Mouse (Mus musculus) liver, embryonic 15.5 days (tissue): ENCODE measurements around the gene Hrasls5. TPM values are rescaled to one million over a fixed set of nuclear protein-coding genes. Genes with fewer than 3 reads are reported as not detected.

Experiments
- ATAC-seq: fragments of 200-750 bp; cut with Nextera tagmentation; 2 replicates; pipeline ENCODE4 v1.8.0; 2017; ENCODE audit warnings: moderate number of reproducible peaks, mild to moderate bottlenecking, moderate library complexity; ENCODE audit not compliant: insufficient read depth
- H3K27ac ChIP-seq: fragments of 300-500 bp; sonication (generic); replicated peaks from 2 replicates; pipeline ENCODE4 v1.5.1; 2015; ENCODE audit warnings: mild to moderate bottlenecking, inconsistent platforms
- H3K27me3 ChIP-seq: fragments of 300-500 bp; sonication (generic); 2 replicates; pipeline ENCODE4 v1.6.1; 2015; ENCODE audit warnings: mild to moderate bottlenecking, inconsistent platforms
- H3K36me3 ChIP-seq: fragments of 300-500 bp; sonication (generic); replicated peaks from 2 replicates; pipeline ENCODE4 v1.6.1; 2015; ENCODE audit warnings: moderate library complexity, mild to moderate bottlenecking, inconsistent platforms
- H3K4me1 ChIP-seq: fragments of 300-500 bp; sonication (generic); replicated peaks from 2 replicates; pipeline ENCODE4 v1.6.1; 2015; ENCODE audit warnings: inconsistent platforms
- H3K4me2 ChIP-seq: fragments of 300-500 bp; sonication (generic); 2 replicates; pipeline ENCODE4 v1.6.1; 2015; ENCODE audit warnings: moderate library complexity, mild to moderate bottlenecking, inconsistent platforms
- H3K4me3 ChIP-seq: fragments of 300-500 bp; sonication (generic); replicated peaks from 2 replicates; pipeline ENCODE4 v1.5.1; 2015; ENCODE audit warnings: mild to moderate bottlenecking, inconsistent platforms
- H3K9ac ChIP-seq: fragments of 300-500 bp; sonication (generic); 2 replicates; pipeline ENCODE4 v1.6.1; 2015; ENCODE audit warnings: moderate library complexity, mild to moderate bottlenecking, inconsistent platforms
- H3K9me3 ChIP-seq: fragments of 300-500 bp; sonication (generic); replicated peaks from 2 replicates; pipeline ENCODE4 v1.6.1; 2016; ENCODE audit warnings: inconsistent platforms
- WGBS: fragments of 180-500 bp; shearing (Covaris S2); methylation state at CpG from one replicate; pipeline ENCODE4 v1.1.7; 2015; ENCODE audit warnings: mixed read lengths; ENCODE audit not compliant: insufficient replicate concordance; 5-methylcytosine and 5-hydroxymethylcytosine counted together
- polyA plus RNA-seq: library from polyadenylated mRNA; unstranded; fragments of >200 nt; fragmentation: Nextera tagmentation; extraction: Ambion mirVana; gene quantifications from 2 replicates; pipeline ENCODE4 v1.2.1, GENCODE M21; 2015

The Hrasls5 gene
- polyA plus RNA-seq, 1 experiment from 2014 or later, result not detected

GRCm38 (mm10) chr19:7606801-7607689 lies 5.3 kb upstream of the Hrasls5 start, which contains the start of gene Lgals12:
Gene Lgals12 (minus strand): TSS chr19:7607193.
- ATAC-seq, result no peak
- no peak within 1 kb of the TSS for H3K9ac ChIP-seq
- no peaks in the 10 kb centered on the region for H3K36me3 ChIP-seq
- H3K4me3 ChIP-seq, result no peak within 1 kb of the TSS
- H3K27me3 ChIP-seq, result peaks cover 44% of the 10 kb centered on the region
- H3K4me2 ChIP-seq, result peak within 1 kb of the TSS; percentile 46
- H3K4me1 ChIP-seq, result peaks cover 7% of the 10 kb centered on the region
- H3K27ac ChIP-seq, result no peak within 1 kb of the TSS
- no peaks in the 10 kb centered on the region for H3K9me3 ChIP-seq
- 10% methylated on average over 15 of the region's 15 CpGs for WGBS

DNA sequence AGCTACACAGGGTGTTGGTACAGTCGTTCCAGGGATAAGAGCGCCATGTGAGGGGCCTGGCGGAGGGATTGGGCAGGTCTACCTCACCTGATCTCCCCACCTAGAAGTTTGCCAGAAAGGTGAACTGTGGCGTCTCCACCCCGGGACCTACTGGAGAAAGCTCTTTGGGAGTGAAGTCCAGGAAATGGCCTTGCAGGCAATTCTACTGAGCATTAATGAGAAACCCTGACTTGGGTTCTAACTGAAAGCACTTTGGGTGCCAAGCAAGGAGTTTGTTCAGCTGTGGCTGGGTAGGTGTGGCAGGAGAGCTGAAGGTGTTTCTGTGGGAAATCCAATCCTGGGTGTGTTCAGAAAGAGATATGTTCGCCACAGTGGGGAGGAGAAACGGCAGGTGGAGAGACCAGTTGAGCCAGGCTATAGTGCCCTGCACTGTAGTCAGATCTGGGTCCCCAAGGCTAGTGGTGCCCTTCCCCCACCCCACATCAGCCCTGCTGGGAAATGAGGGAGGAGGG lies 4.6 kb upstream of the Hrasls5 start:
- Histone ChIP-seq H3K9ac (no peak overlapping the region), H3K4me1 (peaks cover 7% of the 10 kb centered on the region), H3K27me3 (peaks cover 51% of the 10 kb centered on the region), H3K27ac (no peak overlapping the region), H3K4me2 (no peak overlapping the region), H3K36me3 (no peaks in the 10 kb centered on the region), H3K4me3 (no peak overlapping the region), H3K9me3 (no peaks in the 10 kb centered on the region)
- WGBS, result 54% methylated on average over 7 of the region's 7 CpGs
- ATAC-seq, result no peak

GRCm38 (mm10) chr19:7613151-7613550 lies 810 bp downstream of the Hrasls5 start:
- Histone ChIP-seq H3K4me1 (no peaks in the 10 kb centered on the region; the same call in 1 of the 2 replicates), H3K4me3 (no peak overlapping the region)
- 70% methylated on average over 7 of the region's 7 CpGs for WGBS

DNA sequence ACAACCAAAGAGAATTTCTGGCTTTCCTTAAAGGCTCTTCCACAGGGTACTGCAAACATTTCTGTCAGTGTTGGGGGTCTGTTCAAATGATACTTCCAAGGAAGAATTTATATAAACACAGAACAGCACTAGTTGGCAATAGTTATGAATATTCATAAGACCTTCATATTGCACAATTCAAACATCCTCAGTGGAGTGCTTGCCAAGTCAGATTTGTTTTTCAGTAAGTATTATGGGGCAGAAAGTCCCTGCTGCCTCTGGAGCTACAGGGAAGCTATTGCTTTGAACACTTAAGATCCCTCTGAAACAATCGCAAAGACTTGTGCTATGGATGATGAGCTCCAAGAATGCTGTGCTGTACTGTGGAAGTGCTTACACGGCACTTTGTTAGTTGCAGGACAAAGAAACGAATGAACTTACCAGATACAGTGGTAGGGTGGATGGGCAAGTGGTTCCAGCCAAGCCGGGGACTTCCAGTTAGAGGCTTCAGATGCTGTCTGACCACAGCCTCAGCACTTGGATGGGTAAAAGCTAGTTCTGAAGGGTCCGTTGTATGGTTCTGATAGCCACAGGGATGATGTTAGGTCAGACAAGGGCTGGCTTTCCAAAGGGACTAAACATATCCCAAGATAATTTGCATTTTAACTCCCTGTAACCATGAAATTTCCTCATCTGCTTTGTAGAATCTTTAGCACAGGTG lies 4.0 kb downstream of the Hrasls5 start:
- Histone ChIP-seq H3K9ac (no peak overlapping the region), H3K4me2 (no peak overlapping the region), H3K36me3 (no peaks in the 10 kb centered on the region), H3K4me1 (no peaks in the 10 kb centered on the region; the same call in 1 of the 2 replicates), H3K27me3 (peaks cover 30% of the 10 kb centered on the region), H3K27ac (no peak overlapping the region), H3K9me3 (no peaks in the 10 kb centered on the region), H3K4me3 (no peak overlapping the region)
- 65% methylated on average over 5 of the region's 5 CpGs for WGBS
- ATAC-seq, result no peak

More at GRCm38 (mm10) chr19:7613151-7613550, 810 bp downstream of the Hrasls5 start:
- Histone ChIP-seq H3K9ac (no peak overlapping the region), H3K27ac (no peak overlapping the region), H3K27me3 (peaks cover 44% of the 10 kb centered on the region), H3K4me2 (no peak overlapping the region), H3K9me3 (no peaks in the 10 kb centered on the region), H3K36me3 (no peaks in the 10 kb centered on the region)
- ATAC-seq, result no peak

- Histone ChIP-seq H3K9me3 (no peaks in the 10 kb centered on the region), H3K27me3 (peaks cover 23% of the 10 kb centered on the region), H3K4me3 (no peak overlapping the region), H3K4me2 (no peak overlapping the region), H3K36me3 (no peaks in the 10 kb centered on the region), H3K27ac (no peak overlapping the region), H3K4me1 (no peaks in the 10 kb centered on the region; the same call in 1 of the 2 replicates), H3K9ac (no peak overlapping the region)
- 55% methylated on average over 3 of the region's 3 CpGs for WGBS
- ATAC-seq, result no peak
These were observed 4.7 kb downstream of the Hrasls5 start for GRCm38 (mm10) chr19:7617085-7617484.

- ATAC-seq, result no peak
- Histone ChIP-seq H3K4me1 (no peaks in the 10 kb centered on the region), H3K27ac (no peak overlapping the region), H3K4me2 (no peak overlapping the region), H3K27me3 (peaks cover 17% of the 10 kb centered on the region), H3K9me3 (no peaks in the 10 kb centered on the region), H3K9ac (no peak overlapping the region), H3K4me3 (no peak overlapping the region), H3K36me3 (no peaks in the 10 kb centered on the region)
- 33% methylated on average over 7 of the region's 7 CpGs for WGBS
These were observed 5.4 kb downstream of the Hrasls5 start for GRCm38 (mm10) chr19:7617696-7618095.

DNA sequence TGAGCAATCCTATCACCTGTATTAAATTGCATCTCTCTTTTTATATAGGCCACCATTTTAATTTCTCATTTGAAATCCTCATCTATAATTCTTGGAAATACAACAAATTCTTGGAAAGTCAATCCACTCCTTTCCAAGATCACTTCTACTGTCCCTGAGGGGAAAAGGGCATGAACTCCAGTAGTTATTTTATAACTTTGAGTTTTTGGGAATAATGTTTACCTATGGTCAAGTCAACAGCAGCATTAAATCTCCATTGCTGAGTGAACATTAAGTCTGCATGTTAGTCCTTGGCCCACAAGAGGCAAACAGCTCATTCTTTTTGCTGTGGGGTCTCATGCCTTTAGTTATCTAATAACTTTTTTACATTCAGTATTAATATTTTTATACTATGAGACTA lies 20.7 kb downstream of the Hrasls5 start:
- Histone ChIP-seq H3K27me3 (no peaks in the 10 kb centered on the region), H3K36me3 (no peaks in the 10 kb centered on the region), H3K9me3 (no peaks in the 10 kb centered on the region), H3K4me3 (no peak overlapping the region), H3K9ac (no peak overlapping the region), H3K4me2 (no peak overlapping the region), H3K27ac (no peak overlapping the region), H3K4me1 (no peaks in the 10 kb centered on the region)
- no peak for ATAC-seq

DNA sequence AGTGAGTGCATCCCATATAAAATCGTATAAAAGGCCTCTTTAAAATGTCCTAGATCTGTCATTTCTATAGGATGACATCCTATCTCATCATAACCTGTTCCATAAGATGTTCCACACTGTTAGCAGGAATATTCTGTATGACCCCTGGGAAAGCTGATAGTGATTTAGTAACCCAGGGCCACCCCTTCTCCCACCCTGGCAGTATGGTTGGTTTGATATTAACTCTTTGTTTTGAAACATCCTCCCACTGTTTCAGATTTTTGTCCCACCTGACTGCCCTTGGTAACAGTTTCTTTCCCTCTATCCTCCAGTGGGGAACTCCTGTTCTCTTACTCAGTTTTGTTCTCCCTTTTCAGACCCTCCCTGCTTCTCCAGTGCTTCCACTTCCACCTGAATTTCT lies 21.4 kb downstream of the Hrasls5 start:
- H3K4me3 ChIP-seq, result no peak overlapping the region
- H3K4me2 ChIP-seq, result no peak overlapping the region
- no peak overlapping the region for H3K9ac ChIP-seq
- no peaks in the 10 kb centered on the region for H3K27me3 ChIP-seq
- H3K36me3 ChIP-seq, result no peaks in the 10 kb centered on the region
- H3K9me3 ChIP-seq, result no peaks in the 10 kb centered on the region
- H3K27ac ChIP-seq, result no peak overlapping the region
- H3K4me1 ChIP-seq, result no peaks in the 10 kb centered on the region
- 37% methylated on average over 1 of the region's 1 CpGs for WGBS
- ATAC-seq, result no peak

DNA sequence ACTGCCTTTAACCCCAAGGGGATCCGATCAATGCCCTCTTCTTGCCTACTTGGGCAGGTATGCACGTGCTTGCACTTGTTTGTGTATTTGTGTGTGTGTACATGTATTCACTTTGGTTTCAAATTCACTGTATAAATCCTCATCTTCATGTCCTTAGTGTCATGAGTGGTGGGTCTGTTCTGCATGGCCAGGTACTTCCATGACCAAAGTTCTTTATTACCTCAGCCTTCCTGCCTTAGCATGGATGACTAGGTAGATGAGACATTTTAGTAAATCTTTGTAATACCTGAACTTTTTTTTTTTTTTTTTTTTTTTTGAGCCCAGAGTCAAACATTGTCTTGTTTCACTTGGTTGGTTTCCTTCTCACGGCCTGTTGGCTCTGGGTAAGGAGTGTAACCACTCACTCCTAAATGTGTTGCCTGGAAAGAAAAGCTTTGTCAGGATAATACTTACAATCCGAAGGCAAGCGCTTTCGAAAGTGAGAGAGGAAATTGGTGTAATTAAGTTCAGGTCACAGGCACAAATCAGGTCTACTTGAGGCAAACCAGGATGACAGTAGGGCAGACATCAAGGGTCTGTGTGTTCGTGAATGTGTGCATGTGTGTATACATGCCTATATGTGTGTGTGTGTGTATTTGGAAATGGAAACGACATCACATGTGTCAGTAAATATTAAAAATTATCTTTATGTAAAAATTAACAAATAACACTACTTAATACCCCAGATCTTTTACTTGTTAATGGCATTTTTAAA lies 36.7 kb downstream of the Hrasls5 start:
- H3K9ac ChIP-seq, result no peak overlapping the region
- H3K9me3 ChIP-seq, result no peaks in the 10 kb centered on the region
- no peaks in the 10 kb centered on the region for H3K27me3 ChIP-seq
- H3K36me3 ChIP-seq, result no peaks in the 10 kb centered on the region
- no peak overlapping the region for H3K27ac ChIP-seq
- H3K4me2 ChIP-seq, result no peak overlapping the region
- WGBS, result 55% methylated on average over 8 of the region's 8 CpGs
- no peak overlapping the region for H3K4me3 ChIP-seq
- no peaks in the 10 kb centered on the region for H3K4me1 ChIP-seq
- no peak for ATAC-seq

GRCm38 (mm10) chr19:7672033-7672432 lies 59.7 kb downstream of the Hrasls5 start:
- no peaks in the 10 kb centered on the region for H3K36me3 ChIP-seq
- H3K9me3 ChIP-seq, result no peaks in the 10 kb centered on the region
- H3K4me3 ChIP-seq, result no peak overlapping the region
- no peak overlapping the region for H3K27ac ChIP-seq
- H3K27me3 ChIP-seq, result no peaks in the 10 kb centered on the region
- 36% methylated on average over 1 of the region's 1 CpGs for WGBS
- H3K9ac ChIP-seq, result no peak overlapping the region
- no peak for ATAC-seq
- H3K4me2 ChIP-seq, result no peak overlapping the region
- H3K4me1 ChIP-seq, result no peaks in the 10 kb centered on the region

GRCm38 (mm10) chr19:7687988-7688387 lies 75.6 kb downstream of the Hrasls5 start:
- Histone ChIP-seq H3K9me3 (no peaks in the 10 kb centered on the region), H3K9ac (no peak overlapping the region), H3K4me3 (no peak overlapping the region), H3K27ac (no peak overlapping the region), H3K27me3 (no peaks in the 10 kb centered on the region), H3K36me3 (no peaks in the 10 kb centered on the region), H3K4me2 (no peak overlapping the region), H3K4me1 (no peaks in the 10 kb centered on the region)
- ATAC-seq, result no peak
- WGBS, result 52% methylated on average over 1 of the region's 1 CpGs
